Mouse (Mus musculus): Measurements from ENCODE around the gene Spata5. TPM values are rescaled to one million over a fixed set of nuclear protein-coding genes. Genes with fewer than 3 reads are reported as not detected.

The Spata5 gene
- polyA plus RNA-seq, 1 experiment from 2014 or later = 44.6 TPM

DNA sequence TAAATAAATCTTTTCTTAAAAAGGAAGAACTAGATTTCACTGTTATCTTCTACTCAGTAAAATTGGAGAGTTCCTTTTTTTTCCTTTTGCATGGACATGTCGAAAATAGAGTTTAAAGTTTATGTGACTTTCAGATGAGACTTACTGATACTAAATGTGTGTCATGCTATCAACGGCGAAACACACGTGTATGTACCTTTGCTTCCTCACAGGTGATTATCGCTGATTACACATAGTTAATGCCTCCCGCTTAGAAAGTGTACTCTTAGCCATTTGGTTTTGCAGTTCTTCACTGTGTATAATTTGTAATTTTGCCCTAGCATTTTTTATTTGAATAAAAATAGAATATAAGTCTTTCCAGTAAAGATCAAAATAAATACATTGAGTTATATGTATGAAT lies 146.4 kb downstream of the Spata5 start:
- WGBS = 93% methylated on average over 6 of the region's 6 CpGs
- no peak overlapping the region for H3K9ac ChIP-seq
- no peak overlapping the region for H3K4me3 ChIP-seq
- no peak overlapping the region for H3K27ac ChIP-seq
- H3K9me3 ChIP-seq = no peaks in the 10 kb centered on the region
- H3K4me2 ChIP-seq (replicated peaks) = no peak overlapping the region
- H3K4me1 ChIP-seq = peaks cover 27% of the 10 kb centered on the region
- H3K36me3 ChIP-seq = no peaks in the 10 kb centered on the region
- no peak for ATAC-seq (ENCODE audit: low FRiP score, low read depth)
- no peaks in the 10 kb centered on the region for H3K27me3 ChIP-seq

DNA sequence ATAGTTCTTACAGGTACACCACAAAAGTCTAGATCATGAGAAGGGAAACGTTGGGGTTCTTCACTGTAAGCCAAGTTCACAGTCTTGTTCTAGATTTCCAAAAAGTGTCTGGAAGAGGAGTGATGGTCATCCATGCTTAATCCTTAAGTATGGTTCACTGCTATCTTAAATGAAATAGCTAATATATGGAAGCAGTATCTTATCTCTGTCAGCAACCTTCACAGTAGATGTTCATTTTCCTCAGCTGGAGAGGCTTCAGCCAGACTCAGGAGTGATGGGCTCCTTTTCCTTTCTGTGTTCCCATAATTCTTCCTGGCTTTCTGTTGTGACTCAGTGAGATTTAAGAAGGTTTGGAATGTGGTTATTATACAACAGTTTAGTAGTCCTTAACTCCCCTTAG lies 147.8 kb downstream of the Spata5 start:
- Histone ChIP-seq H3K4me2 (replicated peaks) (no peak overlapping the region), H3K36me3 (no peaks in the 10 kb centered on the region), H3K9ac (no peak overlapping the region), H3K27ac (no peak overlapping the region), H3K27me3 (no peaks in the 10 kb centered on the region), H3K9me3 (no peaks in the 10 kb centered on the region), H3K4me3 (no peak overlapping the region), H3K4me1 (peaks cover 39% of the 10 kb centered on the region)
- 89% methylated on average over 1 of the region's 1 CpGs for WGBS
- ATAC-seq (ENCODE audit: low FRiP score, low read depth) = no peak

DNA sequence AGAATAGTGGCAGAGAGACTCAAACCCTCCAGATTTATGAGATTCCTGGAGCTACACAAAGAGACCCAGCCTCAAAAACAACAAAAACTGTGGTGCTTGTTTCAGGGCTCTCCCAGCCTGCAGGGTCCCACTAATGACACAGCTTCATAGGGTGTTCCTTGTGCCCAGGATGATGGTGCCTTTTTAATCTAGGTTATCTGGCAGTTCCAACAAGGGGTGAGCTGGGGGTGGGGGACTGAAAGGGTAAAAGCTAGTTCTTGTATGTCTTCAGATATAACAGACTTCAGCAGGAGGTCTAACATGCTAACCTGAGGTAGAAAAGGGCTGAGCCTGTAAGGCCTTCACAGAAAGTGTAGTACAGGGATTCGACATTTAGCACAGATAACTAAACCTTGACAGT lies 149.1 kb downstream of the Spata5 start:
- 87% methylated on average over 1 of the region's 1 CpGs for WGBS
- Histone ChIP-seq H3K9ac (no peak overlapping the region), H3K4me1 (peaks cover 39% of the 10 kb centered on the region), H3K4me3 (no peak overlapping the region), H3K36me3 (no peaks in the 10 kb centered on the region), H3K9me3 (no peaks in the 10 kb centered on the region), H3K27ac (no peak overlapping the region), H3K27me3 (no peaks in the 10 kb centered on the region), H3K4me2 (replicated peaks) (no peak overlapping the region)
- no peak for ATAC-seq (ENCODE audit: low FRiP score, low read depth)

DNA sequence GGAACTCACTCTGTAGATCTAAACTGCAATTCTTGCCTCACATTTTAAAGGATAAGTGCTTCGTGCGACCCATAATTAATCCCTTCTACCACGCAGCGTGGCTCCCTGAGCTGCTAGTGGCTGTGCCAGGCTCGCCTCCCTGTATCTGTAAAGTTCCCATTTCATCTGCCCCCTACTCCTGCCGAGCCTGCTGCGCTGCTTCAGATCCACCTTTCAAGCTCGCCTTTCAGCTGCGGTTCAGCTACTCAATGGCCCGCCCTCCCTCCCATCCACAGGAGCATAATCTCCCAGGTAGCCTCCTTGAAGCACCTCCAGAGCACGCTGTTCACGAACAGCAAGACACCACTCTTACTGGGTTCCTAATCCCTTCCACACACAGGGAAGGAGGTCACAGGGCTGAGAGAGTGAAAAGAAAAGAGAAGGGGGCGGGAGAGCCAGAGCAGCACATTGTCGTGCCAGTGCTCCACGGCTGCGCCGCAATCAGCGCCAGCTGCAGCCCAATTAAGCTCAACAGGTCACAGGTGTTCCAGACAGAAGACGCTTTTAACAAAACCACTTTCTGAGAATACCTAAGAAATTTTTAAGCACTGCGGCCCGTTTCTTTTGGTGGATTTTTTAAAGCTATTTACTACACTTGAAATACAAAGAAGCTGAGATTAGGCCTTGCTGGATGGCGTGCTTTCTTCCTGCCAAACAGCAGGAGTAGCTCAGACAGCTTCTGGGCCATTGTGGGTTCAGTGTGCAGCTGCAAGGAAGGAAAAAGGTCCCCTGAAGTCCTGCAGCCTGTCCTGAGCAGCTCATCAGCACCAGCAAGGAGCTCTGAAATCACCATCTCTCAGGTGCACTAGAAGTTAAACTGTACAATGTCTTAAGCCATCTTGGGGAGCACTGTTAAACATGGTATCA lies 150.2 kb downstream of the Spata5 start:
- WGBS = 24% methylated on average over 22 of the region's 22 CpGs
- Histone ChIP-seq H3K9me3 (no peaks in the 10 kb centered on the region), H3K36me3 (no peaks in the 10 kb centered on the region), H3K4me1 (peaks cover 39% of the 10 kb centered on the region), H3K9ac (no peak overlapping the region; the same call in 1 of the 2 replicates), H3K4me2 (replicated peaks) (peak overlapping the region; percentile 41), H3K27ac (peak overlapping the region; percentile 67; the same call in 1 of the 2 replicates), H3K27me3 (no peaks in the 10 kb centered on the region), H3K4me3 (no peak overlapping the region)
- peak; percentile 51 for ATAC-seq (ENCODE audit: low FRiP score, low read depth)

DNA sequence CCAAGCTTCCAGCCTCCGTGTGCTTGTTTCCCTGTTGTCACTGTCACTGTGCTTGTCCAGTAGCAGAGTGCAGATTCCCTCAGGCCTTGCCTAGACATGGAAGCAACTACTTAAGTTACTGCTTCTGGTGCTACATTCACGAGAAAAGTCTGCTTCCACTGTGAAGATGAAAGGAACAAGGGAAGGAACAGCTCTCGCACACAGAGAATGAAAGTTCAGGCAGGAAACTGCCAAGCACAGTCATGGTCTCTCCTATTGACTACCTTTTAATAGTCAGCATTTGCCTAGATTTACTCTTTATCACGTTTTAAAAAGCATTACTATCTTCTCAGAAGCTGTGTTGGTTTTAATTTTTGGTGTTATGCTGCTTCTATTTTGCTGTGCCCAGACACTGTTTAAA lies 151.9 kb downstream of the Spata5 start:
- no peak for ATAC-seq (ENCODE audit: low FRiP score, low read depth)

DNA sequence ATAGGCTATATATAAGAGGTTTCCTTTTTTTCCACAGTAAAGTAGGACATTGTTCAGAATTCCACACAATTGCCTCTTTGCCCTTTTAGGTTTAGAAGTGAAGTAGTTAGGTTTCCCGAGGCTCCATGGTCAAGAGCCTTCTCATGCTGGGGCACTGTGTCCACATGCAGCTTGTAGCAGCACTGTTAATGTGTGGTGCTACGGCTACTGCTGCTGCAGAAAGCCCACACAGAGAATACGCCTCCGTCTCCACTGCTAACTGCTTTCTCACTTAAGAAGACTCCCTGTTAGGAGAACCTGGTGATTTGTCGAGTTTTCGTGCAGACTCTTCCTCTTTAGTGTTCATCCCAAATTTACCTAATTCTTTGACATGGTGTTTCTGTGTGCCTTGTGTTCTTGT lies 152.4 kb downstream of the Spata5 start:
- H3K4me2 ChIP-seq (replicated peaks) = no peak overlapping the region
- no peak for ATAC-seq (ENCODE audit: low FRiP score, low read depth)
- 78% methylated on average over 6 of the region's 6 CpGs for WGBS

More for the DNA sequence above, 151.9 kb downstream of the Spata5 start:
- Histone ChIP-seq H3K4me2 (replicated peaks) (no peak overlapping the region), H3K4me3 (no peak overlapping the region), H3K9ac (no peak overlapping the region), H3K9me3 (no peaks in the 10 kb centered on the region), H3K27me3 (no peaks in the 10 kb centered on the region), H3K4me1 (peaks cover 39% of the 10 kb centered on the region), H3K36me3 (0 out of 2 replicates have a peak, but pooled peaks cover 2% of the 10 kb centered on the region), H3K27ac (no peak overlapping the region)
- WGBS = 26% methylated on average over 4 of the region's 4 CpGs

DNA sequence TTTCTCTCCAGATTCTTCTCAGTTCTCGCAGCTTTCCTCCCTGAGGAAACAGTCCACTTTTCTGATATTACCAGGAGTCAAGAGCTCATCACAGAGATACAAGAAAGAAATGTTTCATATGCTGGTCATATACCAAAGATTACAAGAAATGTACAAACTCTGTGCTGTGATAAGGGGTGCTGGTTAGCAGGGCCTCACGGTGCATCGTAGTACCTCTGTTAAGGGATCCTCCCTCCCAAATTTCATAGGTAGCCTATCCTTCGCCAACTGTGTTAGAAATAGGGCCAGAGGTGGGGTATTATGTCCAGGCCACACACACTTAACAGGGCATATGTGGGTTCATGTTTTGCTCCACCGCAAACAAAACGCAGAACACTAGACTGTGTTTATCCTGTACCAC lies 157.1 kb downstream of the Spata5 start:
- 91% methylated on average over 6 of the region's 6 CpGs for WGBS
- Histone ChIP-seq H3K36me3 (peaks cover 19% of the 10 kb centered on the region), H3K27me3 (no peaks in the 10 kb centered on the region), H3K9me3 (no peaks in the 10 kb centered on the region), H3K4me1 (0 out of 2 replicates have a peak, but pooled peaks cover 5% of the 10 kb centered on the region), H3K4me2 (replicated peaks) (no peak overlapping the region), H3K4me3 (no peak overlapping the region), H3K27ac (no peak overlapping the region), H3K9ac (no peak overlapping the region)
- no peak for ATAC-seq (ENCODE audit: low FRiP score, low read depth)

More for the DNA sequence above, 152.4 kb downstream of the Spata5 start:
- no peak overlapping the region for H3K27ac ChIP-seq
- no peaks in the 10 kb centered on the region for H3K27me3 ChIP-seq
- no peak overlapping the region for H3K4me3 ChIP-seq
- H3K4me1 ChIP-seq = peaks cover 39% of the 10 kb centered on the region
- no peak overlapping the region for H3K9ac ChIP-seq
- no peaks in the 10 kb centered on the region for H3K9me3 ChIP-seq
- H3K36me3 ChIP-seq = 0 out of 2 replicates have a peak, but pooled peaks cover 2% of the 10 kb centered on the region

DNA sequence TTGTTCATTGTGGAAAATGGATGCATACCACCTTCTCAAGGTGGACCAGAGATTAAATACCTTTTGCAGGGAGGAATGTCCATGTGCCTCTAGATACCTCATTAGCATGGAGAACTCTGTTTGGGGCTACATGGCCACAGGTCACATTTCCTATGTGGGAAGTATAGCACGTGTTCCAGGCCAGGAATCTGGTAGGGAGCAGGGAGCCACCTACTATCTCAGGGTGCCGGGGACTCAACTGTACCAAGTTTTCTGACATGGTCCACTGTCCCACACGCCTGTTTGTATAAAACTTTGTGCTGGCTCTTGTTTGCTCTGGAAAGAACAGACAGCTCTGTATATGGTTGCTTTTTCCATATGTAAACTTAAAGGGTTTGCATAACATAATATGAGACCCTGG lies 158.0 kb downstream of the Spata5 start:
- no peak overlapping the region for H3K4me3 ChIP-seq
- H3K27ac ChIP-seq = no peak overlapping the region
- no peak for ATAC-seq (ENCODE audit: low FRiP score, low read depth)
- H3K4me2 ChIP-seq (replicated peaks) = no peak overlapping the region
- H3K4me1 ChIP-seq = no peaks in the 10 kb centered on the region
- H3K27me3 ChIP-seq = no peaks in the 10 kb centered on the region
- H3K36me3 ChIP-seq = peaks cover 19% of the 10 kb centered on the region
- WGBS = 87% methylated on average over 3 of the region's 3 CpGs
- H3K9ac ChIP-seq = no peak overlapping the region
- H3K9me3 ChIP-seq = no peaks in the 10 kb centered on the region

DNA sequence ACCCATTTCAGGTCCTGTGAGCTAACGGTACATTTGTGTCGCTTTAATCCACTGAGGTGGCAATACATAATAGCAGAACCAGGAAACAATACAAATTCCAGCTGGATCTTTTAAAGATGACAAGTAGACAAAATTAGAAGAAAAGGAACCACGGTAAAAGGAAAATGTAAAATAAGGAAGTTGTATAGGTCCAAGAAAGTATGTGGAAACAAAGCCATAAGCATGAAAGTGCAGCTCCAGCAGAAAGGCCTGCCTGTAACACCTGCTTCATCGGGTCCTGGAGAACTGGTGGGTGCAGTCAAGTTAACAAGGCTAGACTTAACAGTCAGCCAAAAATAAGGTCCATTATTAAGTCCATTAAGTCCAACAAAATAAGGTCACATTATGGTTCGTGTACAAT lies 164.9 kb downstream of the Spata5 start:
- no peak overlapping the region for H3K4me3 ChIP-seq
- H3K27ac ChIP-seq = no peak overlapping the region
- no peaks in the 10 kb centered on the region for H3K9me3 ChIP-seq
- peaks cover 25% of the 10 kb centered on the region for H3K4me1 ChIP-seq
- H3K36me3 ChIP-seq = peaks cover 11% of the 10 kb centered on the region
- no peaks in the 10 kb centered on the region for H3K27me3 ChIP-seq
- H3K9ac ChIP-seq = no peak overlapping the region
- 74% methylated on average over 5 of the region's 5 CpGs for whole genome bisulfite sequencing
- no peak overlapping the region for H3K4me2 ChIP-seq (replicated peaks)
- no peak for ATAC-seq (ENCODE audit: low FRiP score, low read depth)

DNA sequence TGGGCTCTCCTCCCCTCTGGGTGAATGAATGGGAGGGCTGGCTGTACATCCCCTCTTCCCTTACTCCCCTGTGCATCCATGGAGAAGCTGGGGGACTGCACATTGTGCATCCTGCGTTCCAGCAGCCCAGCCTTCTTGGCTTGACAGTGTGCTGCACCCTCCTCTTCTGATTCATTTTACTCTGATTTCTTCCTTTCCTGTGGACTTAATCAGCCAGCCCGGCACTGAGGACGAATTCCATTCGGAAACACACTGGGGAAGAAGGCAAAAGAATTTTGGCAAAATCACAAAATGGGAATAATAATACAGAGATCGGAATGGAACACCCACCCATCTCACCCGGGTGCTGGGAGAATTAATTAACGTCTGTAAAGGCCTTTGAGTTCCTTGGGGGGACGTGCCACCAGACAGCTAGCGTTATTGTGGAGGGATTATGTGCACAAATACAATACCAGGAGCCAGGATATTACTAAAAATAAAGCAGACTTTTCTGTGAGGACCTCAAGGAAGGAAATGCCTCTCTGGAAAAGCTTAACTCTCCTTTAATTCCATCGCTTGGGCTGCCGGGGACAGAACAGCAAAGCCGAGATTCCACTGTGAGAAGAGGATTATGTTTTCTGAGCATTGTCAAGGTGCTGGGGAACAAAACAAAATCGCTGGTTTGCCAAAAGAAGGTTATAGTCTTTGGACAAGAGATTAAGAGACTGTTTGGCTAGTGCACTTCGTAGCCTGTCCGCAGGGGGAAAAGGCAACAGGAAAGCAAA lies 166.5 kb downstream of the Spata5 start:
- H3K9ac ChIP-seq = peak overlapping the region; percentile 3; the same call in 1 of the 2 replicates

DNA sequence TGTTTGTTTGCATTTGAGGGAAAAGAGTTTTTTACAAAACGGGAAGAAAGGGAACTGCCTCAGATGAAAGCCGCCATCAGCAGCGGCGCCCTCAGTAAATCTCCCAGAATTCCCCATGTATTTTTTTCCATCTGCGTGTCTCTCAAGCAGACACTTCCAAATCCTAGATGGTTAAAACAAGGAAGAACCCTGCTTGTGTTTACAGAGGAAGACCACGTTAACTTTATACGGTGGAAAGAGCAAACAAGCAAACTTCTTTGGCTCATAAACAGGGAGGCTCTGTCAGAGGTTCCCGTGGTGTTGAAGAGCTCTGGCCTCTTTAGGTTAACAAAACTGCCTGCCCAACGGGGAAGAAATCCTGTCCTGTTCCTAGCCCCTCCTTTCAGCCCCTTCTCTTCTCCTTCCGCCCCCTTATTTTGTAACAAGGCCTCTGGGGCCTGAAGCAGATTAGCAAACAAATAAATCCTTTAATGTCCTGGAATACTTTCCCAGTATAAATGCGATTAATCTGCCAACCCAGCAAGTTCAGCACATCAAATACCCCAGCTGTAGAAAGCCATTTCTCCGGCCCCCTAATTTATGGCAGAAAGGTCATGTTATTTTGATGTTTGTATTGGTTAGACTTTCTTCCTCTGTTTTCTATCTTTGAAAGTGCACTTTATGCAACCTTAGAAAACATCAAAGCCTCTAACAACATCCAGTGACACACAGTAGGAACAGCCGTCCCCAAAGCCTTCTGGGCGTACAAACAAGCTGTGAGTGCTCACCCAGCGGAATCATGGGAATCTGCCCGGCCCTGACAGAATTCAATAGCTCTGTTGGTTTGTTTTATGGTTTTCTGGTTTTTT lies 167.3 kb downstream of the Spata5 start:
- peak overlapping the region; percentile 62 for H3K27ac ChIP-seq
- H3K4me3 ChIP-seq = peak overlapping the region; percentile 19
- no peaks in the 10 kb centered on the region for H3K27me3 ChIP-seq
- H3K4me2 ChIP-seq (replicated peaks) = peak overlapping the region; percentile 55
- H3K9me3 ChIP-seq = no peaks in the 10 kb centered on the region
- H3K36me3 ChIP-seq = no peaks in the 10 kb centered on the region
- ATAC-seq (ENCODE audit: low FRiP score, low read depth) = no peak
- peaks cover 25% of the 10 kb centered on the region for H3K4me1 ChIP-seq
- WGBS = 25% methylated on average over 16 of the region's 16 CpGs
- peak overlapping the region; percentile 3; the same call in 1 of the 2 replicates for H3K9ac ChIP-seq

More for the DNA sequence above, 166.5 kb downstream of the Spata5 start:
- Histone ChIP-seq H3K27me3 (no peaks in the 10 kb centered on the region), H3K4me1 (peaks cover 25% of the 10 kb centered on the region), H3K27ac (peak overlapping the region; percentile 62; the same call in 1 of the 2 replicates), H3K36me3 (0 out of 2 replicates have a peak, but pooled peaks cover 2% of the 10 kb centered on the region), H3K4me2 (replicated peaks) (peak overlapping the region; percentile 55), H3K9me3 (no peaks in the 10 kb centered on the region), H3K4me3 (peak overlapping the region; percentile 19)
- no peak for ATAC-seq (ENCODE audit: low FRiP score, low read depth)
- 20% methylated on average over 15 of the region's 15 CpGs for WGBS
